Mouse (Mus musculus) inflammation-experienced regulatory T-cells (primary cell): ENCODE data around the gene Fut4. TPM values are rescaled to one million over a fixed set of nuclear protein-coding genes. Genes with fewer than 3 reads are reported as not detected.

Experiments used
- polyA plus RNA-seq, 2 experiments: library from polyadenylated mRNA; unstranded; fragments of 100-300 nt; shearing (Covaris generic); gene quantifications; one replicate each; pipeline ENCODE4 v1.2.1; 2017

Gene Fut4
- polyA plus RNA-seq = under 1 TPM; 0.27 to 0.51 TPM

DNA sequence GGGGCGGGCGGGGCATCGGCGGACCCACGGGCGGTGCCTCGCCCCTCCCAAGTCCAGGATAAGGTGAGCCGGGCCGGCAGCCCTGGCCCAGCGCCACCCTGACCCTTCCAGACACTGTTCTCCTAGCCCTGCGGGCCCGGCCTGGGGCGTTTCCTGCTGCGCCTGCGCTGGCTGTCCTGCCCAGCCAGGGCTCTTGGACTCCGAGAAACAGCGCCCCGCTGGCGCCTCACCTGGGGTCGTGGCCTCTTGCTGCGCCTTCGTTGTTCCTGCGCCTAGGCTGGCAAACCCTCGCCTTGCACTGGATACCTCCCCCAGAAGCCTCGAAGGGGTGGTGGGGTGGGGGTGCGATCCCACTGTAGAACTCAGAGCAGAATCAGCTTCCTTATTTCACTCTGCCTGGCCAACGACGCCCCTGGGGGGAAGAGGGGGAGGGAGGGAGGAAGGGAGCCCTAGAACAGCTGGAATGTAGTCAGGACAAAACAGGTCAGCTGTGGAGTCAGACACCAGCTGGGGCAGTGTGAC is at the start of gene Fut4:
Gene Fut4, minus strand, starts transcription at position 393 of the 522 bp plus-strand sequence.

DNA sequence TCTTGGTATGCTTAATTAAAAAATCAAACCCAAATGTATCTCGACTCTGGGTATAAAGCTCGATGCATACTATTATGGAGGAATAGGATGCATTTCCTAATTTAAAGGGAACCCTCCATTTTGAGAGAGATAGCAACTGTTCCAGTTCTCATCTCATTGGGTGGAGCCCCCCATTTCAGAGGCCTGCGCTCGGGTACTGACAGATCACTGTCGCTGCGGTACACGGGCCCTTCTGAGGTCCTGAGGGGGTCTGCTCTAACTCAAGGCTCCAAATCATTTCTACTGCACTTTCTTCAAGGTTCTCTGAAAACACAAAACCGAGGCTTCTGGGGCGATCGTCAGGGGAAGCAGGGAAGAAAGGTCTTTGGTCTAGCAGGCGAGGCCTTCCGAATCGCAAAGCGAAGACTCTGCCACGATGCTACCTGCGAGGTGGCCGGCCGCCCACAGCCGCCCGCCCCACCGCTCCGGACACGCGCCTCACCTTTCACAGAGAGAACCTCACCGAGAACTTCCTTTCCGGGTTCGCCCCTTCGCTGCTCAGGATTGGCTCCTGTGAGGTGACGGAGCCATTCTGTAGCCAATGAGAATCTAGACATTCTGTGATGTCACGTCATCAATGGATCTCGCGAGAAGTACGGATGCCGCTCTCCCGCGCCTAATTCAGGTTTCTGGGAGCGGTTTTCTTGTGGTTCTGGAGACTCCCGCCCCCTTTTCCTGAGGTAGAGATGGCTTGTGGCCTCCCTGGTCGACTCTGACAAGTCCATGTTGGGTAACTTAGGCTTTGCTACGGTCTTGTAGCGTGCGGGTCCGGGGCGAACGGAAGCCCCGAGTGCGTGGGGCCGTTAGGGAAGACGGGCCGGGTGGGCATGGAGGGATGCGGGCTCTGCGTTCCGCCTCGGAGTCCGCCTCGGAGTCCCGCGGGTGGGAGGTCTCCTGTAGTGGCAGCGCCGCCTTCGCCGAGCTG is 32.1 kb upstream of the Fut4 start, which contains the start of the genes Mre11a and Ankrd49:
Gene Mre11a, plus strand, starts transcription at position 616 of the 964 bp plus-strand sequence.
Gene Ankrd49, minus strand, starts transcription at position 818 of the 964 bp plus-strand sequence.

DNA sequence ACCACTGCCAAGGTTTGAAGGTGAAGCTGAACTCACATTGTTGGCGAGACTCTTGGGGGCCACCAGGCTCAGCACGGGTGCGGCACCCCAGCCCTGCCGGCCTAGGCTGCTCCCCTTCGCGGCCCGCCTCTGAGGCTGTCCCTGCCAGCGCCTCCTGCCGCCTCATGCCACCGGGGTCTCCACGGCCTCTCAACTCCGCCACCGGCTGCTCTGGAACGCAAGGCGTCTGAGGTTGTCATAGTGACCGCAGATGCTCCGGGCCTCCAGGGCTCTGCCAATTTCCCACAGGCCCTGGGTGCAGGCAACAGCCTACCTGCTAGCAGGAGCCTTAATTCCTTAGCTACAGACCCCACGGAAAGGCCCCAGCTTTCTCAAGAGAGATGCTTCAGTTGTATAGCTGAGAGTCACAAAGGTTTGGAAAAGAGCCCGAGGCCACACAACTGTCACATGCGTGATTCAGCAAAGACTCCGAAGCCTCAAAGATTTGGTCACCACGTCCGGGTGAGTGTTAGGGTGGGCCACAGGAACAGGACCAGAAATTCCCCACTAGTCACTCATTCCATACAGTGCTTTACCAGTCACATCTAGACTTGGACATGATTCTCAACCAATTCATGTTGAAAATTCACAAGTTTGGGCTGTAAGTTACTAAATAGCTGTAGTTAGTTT is 18.7 kb upstream of the Fut4 start, which contains the start of gene 1700012B09Rik:
Gene 1700012B09Rik, minus strand, starts transcription at position 228 of the 669 bp plus-strand sequence.

DNA sequence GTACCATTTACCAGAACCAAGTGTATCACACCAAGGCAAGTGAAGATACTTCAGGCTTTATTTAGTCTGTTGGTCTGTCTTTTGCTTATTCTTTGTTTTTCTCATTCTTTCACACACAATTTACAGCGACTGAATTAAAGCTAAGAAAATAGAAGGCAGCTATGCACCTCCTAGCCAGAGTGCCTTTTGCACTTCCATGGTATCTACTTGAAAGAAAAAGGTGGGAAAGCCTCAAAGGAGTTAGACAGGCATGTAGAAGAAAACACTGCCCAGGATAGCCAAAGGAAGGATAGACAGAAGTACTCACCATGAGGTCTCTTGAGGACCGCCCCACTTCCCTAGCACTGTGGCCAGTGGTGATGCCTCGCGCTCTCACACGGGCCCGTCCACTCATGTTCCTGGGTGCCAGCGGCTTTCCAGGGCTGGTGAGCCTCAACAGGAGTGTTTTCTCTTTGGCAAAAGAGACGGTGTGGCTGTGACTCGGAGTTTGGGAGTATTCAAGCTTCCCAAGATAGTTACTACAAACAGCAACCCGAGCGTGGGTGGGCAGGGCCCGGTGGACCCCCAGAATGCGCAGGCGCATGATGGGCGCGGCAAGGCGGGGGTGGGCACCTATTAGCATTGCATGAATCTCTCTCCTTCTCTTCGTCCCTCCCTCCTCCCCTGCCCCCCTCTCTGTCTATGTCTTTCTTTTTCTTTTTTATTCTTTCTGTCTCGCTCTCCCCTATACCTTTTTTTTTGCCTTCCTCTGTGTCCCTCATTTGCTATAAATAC is 11.9 kb downstream of the Fut4 start, which contains the start of gene Piwil4:
Gene Piwil4, minus strand, starts transcription at position 583 of the 774 bp plus-strand sequence.

Other genes with a start within 250 kb of the Fut4 start
- gene Amotl1, start 107.3 kb downstream of the Fut4 start, polyA plus RNA-seq = under 1 TPM; 0.20 to 0.23 TPM
- gene Piwil4, start 11.7 kb downstream of the Fut4 start, polyA plus RNA-seq = under 1 TPM; 0.15 to 0.68 TPM
- gene 1700012B09Rik, start 18.6 kb upstream of the Fut4 start, polyA plus RNA-seq = not detected
- gene Mre11a, start 32.3 kb upstream of the Fut4 start, polyA plus RNA-seq = 10 to 100 TPM; 23.0 to 27.6 TPM
- 10 to 100 TPM; 21.7 to 34.1 TPM for gene Ankrd49, start 32.5 kb upstream of the Fut4 start, polyA plus RNA-seq
- gene Gpr83, start 107.8 kb upstream of the Fut4 start, polyA plus RNA-seq = 10 to 100 TPM; 35.0 to 86.0 TPM
- 1,000 to 10,000 TPM in 1 of 2 experiments, 100 to 1,000 TPM in 1; 418 to 1,067 TPM for gene Izumo1r, start 151.6 kb upstream of the Fut4 start, polyA plus RNA-seq